Mouse (Mus musculus): ENCODE results near the gene Eri3. TPM values are rescaled to one million over a fixed set of nuclear protein-coding genes. Genes with fewer than 3 reads are reported as not detected.

Gene Eri3
- polyA plus RNA-seq, 1 experiment, result 76.7 TPM

GRCm38 (mm10) chr4:117658582-117659444, 108.6 kb downstream of the Eri3 start:
- TF ChIP-seq CTCF (IDR thresholded peaks at IDR 0.05; ENCODE audit: control insufficient read depth, insufficient read depth, insufficient replicate concordance, low read depth, low read length) (no peak), POLR2A (IDR thresholded peaks at IDR 0.05; ENCODE audit: control insufficient read depth, low read depth, low read length) (no peak)
- Histone ChIP-seq H3K27me3 (ENCODE audit: control insufficient read depth, insufficient read depth, low read length) (no peaks in the 10 kb centered on the region), H3K36me3 (ENCODE audit: control insufficient read depth, insufficient read depth, low read length) (no peaks in the 10 kb centered on the region; the same call in none of the 2 replicates), H3K4me1 (ENCODE audit: control insufficient read depth, insufficient read depth, low read length) (no peaks in the 10 kb centered on the region), H3K27ac (ENCODE audit: control insufficient read depth, insufficient read depth, low read depth, low read length) (no peak overlapping the region), H3K4me3 (ENCODE audit: control insufficient read depth, low read depth, low read length) (no peak overlapping the region)

- H3K36me3 ChIP-seq (ENCODE audit: control insufficient read depth, insufficient read depth, low read length), result no peaks in the 10 kb centered on the region; the same call in none of the 2 replicates
- no peaks in the 10 kb centered on the region for H3K4me1 ChIP-seq (ENCODE audit: control insufficient read depth, insufficient read depth, low read length)
- no peak overlapping the region for H3K4me3 ChIP-seq (ENCODE audit: control insufficient read depth, low read depth, low read length)
- TF ChIP-seq POLR2A (IDR thresholded peaks at IDR 0.05; ENCODE audit: control insufficient read depth, low read depth, low read length) (no peak), CTCF (IDR thresholded peaks at IDR 0.05; ENCODE audit: control insufficient read depth, insufficient read depth, insufficient replicate concordance, low read depth, low read length) (no peak)
- H3K27me3 ChIP-seq (ENCODE audit: control insufficient read depth, insufficient read depth, low read length), result no peaks in the 10 kb centered on the region
- no peak overlapping the region for H3K27ac ChIP-seq (ENCODE audit: control insufficient read depth, insufficient read depth, low read depth, low read length)
Observed at GRCm38 (mm10) chr4:117660001-117660400, 109.8 kb downstream of the Eri3 start.

- Histone ChIP-seq H3K27me3 (ENCODE audit: control insufficient read depth, insufficient read depth, low read length) (no peaks in the 10 kb centered on the region), H3K4me3 (ENCODE audit: control insufficient read depth, low read depth, low read length) (no peak overlapping the region), H3K27ac (ENCODE audit: control insufficient read depth, insufficient read depth, low read depth, low read length) (no peak overlapping the region), H3K36me3 (ENCODE audit: control insufficient read depth, insufficient read depth, low read length) (no peaks in the 10 kb centered on the region; the same call in none of the 2 replicates), H3K4me1 (ENCODE audit: control insufficient read depth, insufficient read depth, low read length) (no peaks in the 10 kb centered on the region)
- no peak for TF ChIP-seq POLR2A (IDR thresholded peaks at IDR 0.05; ENCODE audit: control insufficient read depth, low read depth, low read length)
- TF ChIP-seq CTCF (IDR thresholded peaks at IDR 0.05; ENCODE audit: control insufficient read depth, insufficient read depth, insufficient replicate concordance, low read depth, low read length), result no peak
Observed at GRCm38 (mm10) chr4:117664411-117665137, 114.4 kb downstream of the Eri3 start.

- TF ChIP-seq CTCF (IDR thresholded peaks at IDR 0.05; ENCODE audit: control insufficient read depth, insufficient read depth, insufficient replicate concordance, low read depth, low read length), result no peak
- TF ChIP-seq POLR2A (IDR thresholded peaks at IDR 0.05; ENCODE audit: control insufficient read depth, low read depth, low read length), result no peak
- H3K27ac ChIP-seq (ENCODE audit: control insufficient read depth, insufficient read depth, low read depth, low read length), result no peak overlapping the region
- H3K4me1 ChIP-seq (ENCODE audit: control insufficient read depth, insufficient read depth, low read length), result no peaks in the 10 kb centered on the region
- H3K4me3 ChIP-seq (ENCODE audit: control insufficient read depth, low read depth, low read length), result no peak overlapping the region
- H3K27me3 ChIP-seq (ENCODE audit: control insufficient read depth, insufficient read depth, low read length), result no peaks in the 10 kb centered on the region
- H3K36me3 ChIP-seq (ENCODE audit: control insufficient read depth, insufficient read depth, low read length), result no peaks in the 10 kb centered on the region; the same call in none of the 2 replicates
Observed at GRCm38 (mm10) chr4:117665531-117665930, 115.4 kb downstream of the Eri3 start.

GRCm38 (mm10) chr4:117666054-117666453, 115.9 kb downstream of the Eri3 start:
- H3K4me3 ChIP-seq (ENCODE audit: control insufficient read depth, low read depth, low read length), result no peak overlapping the region
- H3K4me1 ChIP-seq (ENCODE audit: control insufficient read depth, insufficient read depth, low read length), result no peaks in the 10 kb centered on the region
- TF ChIP-seq POLR2A (IDR thresholded peaks at IDR 0.05; ENCODE audit: control insufficient read depth, low read depth, low read length) (no peak), CTCF (IDR thresholded peaks at IDR 0.05; ENCODE audit: control insufficient read depth, insufficient read depth, insufficient replicate concordance, low read depth, low read length) (no peak)
- no peaks in the 10 kb centered on the region; the same call in 1 of the 2 replicates for H3K36me3 ChIP-seq (ENCODE audit: control insufficient read depth, insufficient read depth, low read length)
- H3K27me3 ChIP-seq (ENCODE audit: control insufficient read depth, insufficient read depth, low read length), result no peaks in the 10 kb centered on the region
- H3K27ac ChIP-seq (ENCODE audit: control insufficient read depth, insufficient read depth, low read depth, low read length), result no peak overlapping the region

GRCm38 (mm10) chr4:117669874-117670273, 119.7 kb downstream of the Eri3 start:
- H3K4me1 ChIP-seq (ENCODE audit: control insufficient read depth, insufficient read depth, low read length), result no peaks in the 10 kb centered on the region
- H3K4me3 ChIP-seq (ENCODE audit: control insufficient read depth, low read depth, low read length), result no peak overlapping the region
- TF ChIP-seq POLR2A (IDR thresholded peaks at IDR 0.05; ENCODE audit: control insufficient read depth, low read depth, low read length), result no peak
- no peak for TF ChIP-seq CTCF (IDR thresholded peaks at IDR 0.05; ENCODE audit: control insufficient read depth, insufficient read depth, insufficient replicate concordance, low read depth, low read length)
- H3K27me3 ChIP-seq (ENCODE audit: control insufficient read depth, insufficient read depth, low read length), result no peaks in the 10 kb centered on the region
- H3K27ac ChIP-seq (ENCODE audit: control insufficient read depth, insufficient read depth, low read depth, low read length), result no peak overlapping the region
- peaks cover 2% of the 10 kb centered on the region; the same call in 1 of the 2 replicates for H3K36me3 ChIP-seq (ENCODE audit: control insufficient read depth, insufficient read depth, low read length)

GRCm38 (mm10) chr4:117672042-117672441, 121.9 kb downstream of the Eri3 start:
- TF ChIP-seq POLR2A (IDR thresholded peaks at IDR 0.05; ENCODE audit: control insufficient read depth, low read depth, low read length) (no peak), CTCF (IDR thresholded peaks at IDR 0.05; ENCODE audit: control insufficient read depth, insufficient read depth, insufficient replicate concordance, low read depth, low read length) (no peak)
- H3K36me3 ChIP-seq (ENCODE audit: control insufficient read depth, insufficient read depth, low read length), result peaks cover 8% of the 10 kb centered on the region
- no peaks in the 10 kb centered on the region for H3K27me3 ChIP-seq (ENCODE audit: control insufficient read depth, insufficient read depth, low read length)
- H3K4me3 ChIP-seq (ENCODE audit: control insufficient read depth, low read depth, low read length), result no peak overlapping the region
- H3K27ac ChIP-seq (ENCODE audit: control insufficient read depth, insufficient read depth, low read depth, low read length), result no peak overlapping the region
- H3K4me1 ChIP-seq (ENCODE audit: control insufficient read depth, insufficient read depth, low read length), result no peaks in the 10 kb centered on the region
